Mouse (Mus musculus) MEL (cell line): Measurements from ENCODE around the gene Fgfr2. TPM values are rescaled to one million over a fixed set of nuclear protein-coding genes. Genes with fewer than 3 reads are reported as not detected.

Experiments
- DNase-seq: peaks from one replicate; pipeline ENCODE4 v3.0.0; 2011; ENCODE audit warnings: low read depth, low spot score
- H3K27ac ChIP-seq: 2 replicates; pipeline ENCODE4 v1.5.1; 2012; ENCODE audit warnings: low read depth, mild to moderate bottlenecking, control low read depth, low read length, moderate library complexity; ENCODE audit not compliant: control insufficient read depth
- H3K27me3 ChIP-seq, 2 experiments: fragments of 150-350 bp in 1 of 2; sonication (generic) in 1 of 2; 2 replicates each; pipeline ENCODE4 v1.6.1; 2012; ENCODE audit warnings: low read length in 2 of 2, mild to moderate bottlenecking in 2 of 2, improper control_type of control experiment in 1 of 2, moderate library complexity in 1 of 2; ENCODE audit not compliant: insufficient read depth in 2 of 2, control insufficient read depth in 1 of 2
- H3K36me3 ChIP-seq, 2 experiments: 2 replicates each; pipeline ENCODE4 v1.6.1; 2012 to 2014; ENCODE audit warnings: low read length in 2 of 2, improper control_type of control experiment in 1 of 2, inconsistent platforms in 1 of 2, mild to moderate bottlenecking in 1 of 2; ENCODE audit not compliant: insufficient read depth in 2 of 2, control insufficient read depth in 1 of 2
- H3K4me1 ChIP-seq, 2 experiments: fragments of 150-350 bp in 1 of 2; sonication (generic) in 1 of 2; 2 replicates each; pipeline ENCODE4 v1.6.1; 2012; ENCODE audit warnings: low read length in 2 of 2, improper control_type of control experiment in 1 of 2, mild to moderate bottlenecking in 1 of 2; ENCODE audit not compliant: insufficient read depth in 2 of 2, control insufficient read depth in 1 of 2
- H3K4me3 ChIP-seq, 2 experiments: fragments of 150-350 bp in 1 of 2; sonication (generic) in 1 of 2; 2 replicates each; pipeline ENCODE4 v1.5.1; 2012; ENCODE audit warnings: low read depth in 2 of 2, low read length in 2 of 2, mild to moderate bottlenecking in 2 of 2, moderate library complexity in 2 of 2, control low read depth in 1 of 2, improper control_type of control experiment in 1 of 2; ENCODE audit not compliant: control insufficient read depth in 1 of 2, insufficient read depth in 1 of 2
- H3K79me2 ChIP-seq: 2 replicates; pipeline ENCODE4 v1.6.1; 2012; ENCODE audit warnings: mild to moderate bottlenecking, low read length, moderate library complexity; ENCODE audit not compliant: control insufficient read depth, poor library complexity, insufficient read depth
- H3K9ac ChIP-seq: 2 replicates; pipeline ENCODE4 v1.6.1; 2012; ENCODE audit warnings: low read depth, mild to moderate bottlenecking, control low read depth, low read length, moderate library complexity; ENCODE audit not compliant: control insufficient read depth, poor library complexity, severe bottlenecking
- H3K9me3 ChIP-seq: fragments of 150-350 bp; sonication (generic); replicated peaks from 2 replicates; pipeline ENCODE4 v1.6.1; 2012; ENCODE audit warnings: mild to moderate bottlenecking, low read length, improper control_type of control experiment, moderate library complexity; ENCODE audit not compliant: insufficient read depth
- CHD1 ChIP-seq: IDR thresholded peaks from 2 replicates; pipeline ENCODE4 v1.6.1; 2012; ENCODE audit warnings: low read depth, mild to moderate bottlenecking, inconsistent platforms, low read length, improper control_type of control experiment
- CHD2 ChIP-seq: IDR thresholded peaks from 2 replicates; pipeline ENCODE4 v1.6.1; 2011; ENCODE audit warnings: low read length, improper control_type of control experiment
- E2F4 ChIP-seq: IDR thresholded peaks from 2 replicates; pipeline ENCODE4 v1.6.1; 2011; ENCODE audit warnings: low read depth, low read length, improper control_type of control experiment, borderline replicate concordance
- ELF1 ChIP-seq: IDR thresholded peaks from 2 replicates; pipeline ENCODE4 v1.6.1; 2014; ENCODE audit warnings: low read depth, mild to moderate bottlenecking, inconsistent platforms, low read length, improper control_type of control experiment, moderate library complexity
- ETS1 ChIP-seq: IDR thresholded peaks from 2 replicates; pipeline ENCODE4 v1.6.1; 2012; ENCODE audit warnings: low read depth, mild to moderate bottlenecking, inconsistent platforms, low read length, improper control_type of control experiment, moderate library complexity
- GABPA ChIP-seq: IDR thresholded peaks from 2 replicates; pipeline ENCODE4 v1.6.1; 2012; ENCODE audit warnings: low read depth, mild to moderate bottlenecking, inconsistent platforms, low read length, improper control_type of control experiment, moderate library complexity
- GATA1 ChIP-seq: IDR thresholded peaks from 2 replicates; pipeline ENCODE4 v1.6.1; 2011; ENCODE audit warnings: low read depth, low read length, improper control_type of control experiment
- JUND ChIP-seq: IDR thresholded peaks from 2 replicates; pipeline ENCODE4 v1.6.1; 2011; ENCODE audit warnings: low read depth, mild to moderate bottlenecking, improper control_type of control experiment, low read length
- MAFK ChIP-seq: IDR thresholded peaks from 2 replicates; pipeline ENCODE4 v1.6.1; 2011; ENCODE audit warnings: low read depth, mild to moderate bottlenecking, low read length, improper control_type of control experiment, borderline replicate concordance
- MXI1 ChIP-seq: IDR thresholded peaks from 2 replicates; pipeline ENCODE4 v1.6.1; 2011; ENCODE audit warnings: mild to moderate bottlenecking, low read depth, low read length, improper control_type of control experiment
- MYB ChIP-seq: IDR thresholded peaks from 2 replicates; pipeline ENCODE4 v1.6.1; 2011; ENCODE audit warnings: mild to moderate bottlenecking, low read depth, low read length, improper control_type of control experiment
- NRF1 ChIP-seq: IDR thresholded peaks from 2 replicates; pipeline ENCODE4 v1.6.1; 2014; ENCODE audit warnings: low read depth, mild to moderate bottlenecking, inconsistent platforms, low read length, improper control_type of control experiment, moderate library complexity; ENCODE audit not compliant: poor library complexity, insufficient read depth, severe bottlenecking
- POLR2A ChIP-seq, 2 experiments: IDR thresholded peaks; 2 replicates each; pipeline ENCODE4 v1.6.1; 2011 to 2012; ENCODE audit warnings: low read length in 2 of 2, mild to moderate bottlenecking in 2 of 2, control low read depth in 1 of 2, improper control_type of control experiment in 1 of 2, low read depth in 1 of 2, moderate library complexity in 1 of 2; ENCODE audit not compliant: control insufficient read depth in 1 of 2, insufficient read depth in 1 of 2, poor library complexity in 1 of 2
- POLR2AphosphoS2 ChIP-seq: IDR thresholded peaks from 2 replicates; pipeline ENCODE4 v1.6.1; 2011; ENCODE audit warnings: low read length, improper control_type of control experiment
- POLR2AphosphoS5 ChIP-seq: IDR thresholded peaks from 2 replicates; pipeline ENCODE4 v1.6.1; 2012; ENCODE audit warnings: low read depth, borderline replicate concordance, mild to moderate bottlenecking, inconsistent platforms, low read length, moderate library complexity, mixed read lengths
- RAD21 ChIP-seq: IDR thresholded peaks from 2 replicates; pipeline ENCODE4 v1.6.1; 2011; ENCODE audit warnings: mild to moderate bottlenecking, low read depth, low read length, improper control_type of control experiment
- SIN3A ChIP-seq: IDR thresholded peaks from 2 replicates; pipeline ENCODE4 v1.6.1; 2012; ENCODE audit warnings: low read length, improper control_type of control experiment, inconsistent platforms
- SMC3 ChIP-seq: IDR thresholded peaks from 2 replicates; pipeline ENCODE4 v1.6.1; 2011; ENCODE audit warnings: low read depth, low read length, improper control_type of control experiment
- TAL1 ChIP-seq: IDR thresholded peaks from 2 replicates; pipeline ENCODE4 v1.6.1; 2012; ENCODE audit warnings: mild to moderate bottlenecking, inconsistent platforms, low read length, moderate library complexity, mixed read lengths
- USF1 ChIP-seq: IDR thresholded peaks from 2 replicates; pipeline ENCODE4 v1.6.1; 2014; ENCODE audit warnings: low read depth, mild to moderate bottlenecking, inconsistent platforms, low read length, improper control_type of control experiment, moderate library complexity
- ZC3H11A ChIP-seq: IDR thresholded peaks from 2 replicates; pipeline ENCODE4 v1.6.1; 2012; ENCODE audit warnings: low read depth, mild to moderate bottlenecking, inconsistent platforms, low read length, improper control_type of control experiment
- ZNF384 ChIP-seq: IDR thresholded peaks from 2 replicates; pipeline ENCODE4 v1.6.1; 2012; ENCODE audit warnings: low read depth, mild to moderate bottlenecking, inconsistent platforms, low read length, improper control_type of control experiment
- polyA plus RNA-seq, 2 experiments: library from polyadenylated mRNA; stranded (reverse) in 1 of 2; unstranded in 1 of 2; fragments of >175 nt in 1 of 2; fragments of >200 nt in 1 of 2; gene quantifications; 2 replicates each; pipeline versions ENCODE4 v1.2.1 to v1.2.4; 2012; ENCODE audit warnings: low replicate concordance in 2 of 2, low read depth in 1 of 2; ENCODE audit not compliant: insufficient read length in 2 of 2, insufficient read depth in 1 of 2, missing spikeins in 1 of 2
- total RNA-seq: library from RNA; depleted of rRNA; stranded (reverse); fragments of 300-350 nt; gene quantifications from 2 replicates; pipeline ENCODE4 v1.2.3, GENCODE M21; 2012

Gene Fgfr2
- total and polyA plus RNA-seq, 3 experiments: not detected

GRCm38 (mm10) chr7:132689722-132690121 lies 433.4 kb downstream of the Fgfr2 start:
- H3K4me1 ChIP-seq: peaks cover 11 to 26% of the 10 kb centered on the region in 2 experiments
- H3K27me3 ChIP-seq: no peaks in the 10 kb centered on the region
- H3K9ac ChIP-seq: no peak overlapping the region
- H3K36me3 ChIP-seq: peaks cover 0 to 17% of the 10 kb centered on the region in 2 experiments; a peak in 2 of 4 replicates
- no peak overlapping the region for H3K27ac ChIP-seq
- no peak overlapping the region for H3K4me3 ChIP-seq
- H3K9me3 ChIP-seq: no peaks in the 10 kb centered on the region
- TF ChIP-seq MYB (no peak), CHD2 (no peak), POLR2A (IDR thresholded peaks at IDR 0.05; ENCODE audit: control insufficient read depth in 1 of 2, insufficient read depth in 1 of 2, low read depth in 1 of 2, low read length in 2 of 2, poor library complexity in 1 of 2) (no peak), MAFK (no peak), ETS1 (no peak), CHD1 (no peak), POLR2AphosphoS5 (no peak), JUND (no peak), SIN3A (no peak), MXI1 (no peak), SMC3 (no peak), E2F4 (no peak), GABPA (no peak), ZC3H11A (no peak), POLR2AphosphoS2 (no peak), NRF1 (no peak), ELF1 (no peak)
- TF ChIP-seq, all 39 proteins: peak for 0
- H3K79me2 ChIP-seq: no peaks in the 10 kb centered on the region
- no peak for DNase-seq

GRCm38 (mm10) chr7:132688721-132689120 lies 434.4 kb downstream of the Fgfr2 start:
- no peaks in the 10 kb centered on the region for H3K27me3 ChIP-seq
- H3K9ac ChIP-seq: no peak overlapping the region
- H3K4me1 ChIP-seq: peaks cover 11 to 26% of the 10 kb centered on the region in 2 experiments
- TF ChIP-seq USF1: no peak
- no peak for TF ChIP-seq GABPA
- TF ChIP-seq ZNF384: no peak
- no peak for TF ChIP-seq GATA1
- TF ChIP-seq RAD21: no peak
- no peak for TF ChIP-seq SMC3
- TF ChIP-seq TAL1: no peak
- DNase-seq: no peak
- no peak overlapping the region for H3K27ac ChIP-seq
- no peaks in the 10 kb centered on the region for H3K9me3 ChIP-seq
- no peaks in the 10 kb centered on the region for H3K79me2 ChIP-seq
- peaks cover 0 to 17% of the 10 kb centered on the region in 2 experiments; a peak in 2 of 4 replicates for H3K36me3 ChIP-seq
- no peak overlapping the region for H3K4me3 ChIP-seq
